Mouse (Mus musculus) liver, embryonic 14.5 days (tissue): ENCODE measurements at regions not wholly inside any gene's neighbourhood (a gene's known extent, or its start where the extent isn't known, plus 50 kb on each side); places are given as distances from the start of the nearest gene placed in this dataset.

Experiments used
- ATAC-seq: fragments of 200-750 bp; cut with Nextera tagmentation; 2 replicates; pipeline ENCODE4 v1.8.0; 2017; ENCODE audit warnings: moderate number of reproducible peaks, mild to moderate bottlenecking, moderate library complexity; ENCODE audit not compliant: insufficient read depth
- DNase-seq, 3 experiments: peaks; one replicate each; pipeline ENCODE4 v3.0.0-alpha.2; 2012 to 2013; ENCODE audit warnings: low read depth in 3 of 3, low spot score in 3 of 3
- H3K27ac ChIP-seq: fragments of 300-500 bp; sonication (generic); 2 replicates; pipeline ENCODE4 v1.5.1; 2014; ENCODE audit warnings: moderate library complexity, mild to moderate bottlenecking, control low read depth, inconsistent platforms
- H3K27me3 ChIP-seq: fragments of 300-500 bp; sonication (generic); 2 replicates; pipeline ENCODE4 v1.6.1; 2014; ENCODE audit warnings: mild to moderate bottlenecking, low read length, moderate library complexity; ENCODE audit not compliant: control insufficient read depth, insufficient read depth
- H3K36me3 ChIP-seq: fragments of 300-500 bp; sonication (generic); replicated peaks from 2 replicates; pipeline ENCODE4 v1.6.1; 2014; ENCODE audit warnings: low read depth; ENCODE audit not compliant: control insufficient read depth, insufficient read depth
- H3K4me1 ChIP-seq, 2 experiments: fragments of 200-500 bp in 1 of 2; fragments of 300-500 bp in 1 of 2; sonication (generic) in 1 of 2; replicated peaks; 2 replicates each; pipeline ENCODE4 v1.6.1; 2012 to 2014; ENCODE audit warnings: antibody characterized with exemption in 1 of 2, inconsistent platforms in 1 of 2, low read length in 1 of 2; ENCODE audit not compliant: control insufficient read depth in 2 of 2, insufficient read depth in 2 of 2
- H3K4me2 ChIP-seq: fragments of 300-500 bp; sonication (generic); 2 replicates; pipeline ENCODE4 v1.6.1; 2014; ENCODE audit warnings: low read depth, mild to moderate bottlenecking, control low read depth, moderate library complexity
- H3K4me3 ChIP-seq, 2 experiments: fragments of 200-500 bp in 1 of 2; fragments of 300-500 bp in 1 of 2; sonication (generic) in 1 of 2; 2 replicates each; pipeline ENCODE4 v1.5.1; 2012 to 2014; ENCODE audit warnings: low read depth in 2 of 2, low read length in 2 of 2, mild to moderate bottlenecking in 2 of 2, control low read depth in 1 of 2, inconsistent platforms in 1 of 2, moderate library complexity in 1 of 2; ENCODE audit not compliant: insufficient read depth in 1 of 2
- H3K9ac ChIP-seq: fragments of 300-500 bp; sonication (generic); replicated peaks from 2 replicates; pipeline ENCODE4 v1.6.1; 2014; ENCODE audit warnings: mild to moderate bottlenecking, control low read depth, moderate library complexity
- H3K9me3 ChIP-seq: fragments of 300-500 bp; sonication (generic); 2 replicates; pipeline ENCODE4 v1.6.1; 2016; ENCODE audit warnings: low read length, mixed read lengths; ENCODE audit not compliant: control insufficient read depth
- CTCF ChIP-seq: IDR thresholded peaks from 2 replicates; pipeline ENCODE4 v1.5.1; 2016; ENCODE audit warnings: antibody characterized with exemption, low read depth, control low read depth
- EP300 ChIP-seq: IDR thresholded peaks from 2 replicates; pipeline ENCODE4 v1.6.1; 2016; ENCODE audit warnings: antibody characterized with exemption, low read depth
- WGBS: fragments of 180-500 bp; shearing (Covaris S2); extraction: QIAGEN DNeasy Blood & Tissue Kit; methylation state at CpG from one replicate; pipeline ENCODE4 v1.1.7; 2014; ENCODE audit not compliant: insufficient replicate concordance; 5-methylcytosine and 5-hydroxymethylcytosine counted together

DNA sequence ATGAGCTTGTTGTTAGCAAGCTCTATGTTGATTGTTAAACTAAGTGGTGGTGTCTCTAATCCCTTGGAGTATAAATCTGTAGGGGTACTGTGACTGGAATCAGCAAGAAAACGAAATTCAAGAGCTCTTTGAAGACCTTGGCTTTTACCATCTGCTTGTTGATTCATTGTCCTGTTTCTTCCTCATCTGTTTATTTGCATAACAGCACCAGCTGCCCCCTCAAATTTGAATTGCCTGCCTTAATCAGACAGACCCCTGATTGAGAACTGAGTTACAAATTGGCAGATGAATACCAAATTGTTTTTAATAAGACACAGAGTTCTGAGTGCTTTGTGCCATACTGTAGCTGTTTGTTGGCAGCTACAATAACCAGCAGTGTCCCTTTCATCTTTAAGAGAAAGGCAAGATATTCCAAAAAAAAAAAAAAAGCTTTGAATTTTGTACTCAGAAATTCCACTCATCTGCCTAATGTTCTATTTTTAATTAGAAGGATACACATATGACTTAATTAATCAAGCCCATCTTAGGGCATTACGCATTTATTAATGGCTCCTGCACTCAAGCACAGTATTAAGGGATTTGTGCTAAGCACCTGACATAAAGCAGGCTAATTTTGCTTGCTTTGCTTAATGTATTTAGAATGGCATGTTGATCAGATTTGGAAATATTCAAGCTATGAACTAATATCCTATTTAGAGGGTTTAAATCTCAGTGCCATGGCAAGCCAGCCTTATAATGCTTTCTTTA is 175.6 kb upstream of the Gm11232 start:
- H3K4me1 ChIP-seq = no peaks in the 10 kb centered on the region
- TF ChIP-seq CTCF (no peak), EP300 (no peak)

DNA sequence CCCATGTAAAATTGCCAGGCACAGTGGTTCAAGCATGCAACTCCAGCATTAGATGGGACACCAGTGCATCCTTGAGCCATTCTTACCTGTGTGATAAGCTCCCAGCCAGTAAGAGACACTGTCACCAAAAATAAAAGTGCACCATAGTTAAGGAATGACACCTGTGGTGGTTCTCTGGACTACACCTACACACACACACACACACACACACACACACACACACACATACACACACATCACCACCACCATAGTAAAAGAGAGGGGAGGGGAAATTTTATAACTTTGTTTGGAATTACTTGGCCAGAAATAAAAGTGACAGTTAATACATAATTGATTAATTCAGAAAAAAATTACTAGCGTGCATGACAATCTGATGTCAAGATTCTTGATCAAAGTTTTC is 175.1 kb upstream of the Gm11232 start:
- 59% methylated on average over 1 of the region's 1 CpGs for WGBS
- Histone ChIP-seq H3K4me1 (no peaks in the 10 kb centered on the region), H3K9me3 (no peaks in the 10 kb centered on the region), H3K27ac (no peak overlapping the region), H3K9ac (no peak overlapping the region), H3K36me3 (no peaks in the 10 kb centered on the region), H3K27me3 (no peaks in the 10 kb centered on the region), H3K4me3 (no peak overlapping the region), H3K4me2 (no peak overlapping the region)
- no peak for TF ChIP-seq EP300
- TF ChIP-seq CTCF = no peak
- ATAC-seq (no peak), DNase-seq (no peak)

More for the DNA sequence above, 175.6 kb upstream of the Gm11232 start:
- no peak for DNase-seq
- H3K27ac ChIP-seq = no peak overlapping the region
- 34% methylated on average over 2 of the region's 2 CpGs for WGBS
- H3K36me3 ChIP-seq = no peaks in the 10 kb centered on the region
- no peaks in the 10 kb centered on the region for H3K27me3 ChIP-seq
- H3K9me3 ChIP-seq = no peaks in the 10 kb centered on the region
- H3K4me2 ChIP-seq = no peak overlapping the region
- no peak overlapping the region for H3K9ac ChIP-seq
- ATAC-seq = no peak
- no peak overlapping the region for H3K4me3 ChIP-seq

DNA sequence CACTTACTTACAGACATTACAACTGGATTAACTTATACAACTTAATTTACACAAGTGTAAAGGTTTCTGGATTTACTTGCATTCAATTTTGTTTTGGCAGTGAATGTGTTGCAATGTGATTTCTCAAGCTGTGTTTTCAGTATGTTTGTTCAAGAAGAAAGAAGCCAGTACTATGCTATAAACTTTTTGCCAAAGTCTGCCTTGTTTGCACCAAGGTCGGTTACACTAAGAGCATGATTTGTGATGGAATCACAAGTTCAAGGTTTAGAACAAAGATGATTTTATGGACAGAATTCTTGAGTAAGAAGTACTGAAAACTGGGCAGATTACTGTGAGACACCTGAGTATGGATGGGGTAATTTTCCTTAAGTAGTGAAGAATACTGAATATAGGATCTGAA is 153.8 kb upstream of the Gm11232 start:
- Histone ChIP-seq H3K27me3 (no peaks in the 10 kb centered on the region), H3K9me3 (no peaks in the 10 kb centered on the region), H3K36me3 (no peaks in the 10 kb centered on the region), H3K4me3 (no peak overlapping the region), H3K4me2 (no peak overlapping the region), H3K27ac (no peak overlapping the region), H3K9ac (no peak overlapping the region), H3K4me1 (no peaks in the 10 kb centered on the region)
- WGBS = 47% methylated on average over 1 of the region's 1 CpGs
- ATAC-seq (no peak), DNase-seq (no peak)
- TF ChIP-seq CTCF = no peak
- TF ChIP-seq EP300 = no peak

DNA sequence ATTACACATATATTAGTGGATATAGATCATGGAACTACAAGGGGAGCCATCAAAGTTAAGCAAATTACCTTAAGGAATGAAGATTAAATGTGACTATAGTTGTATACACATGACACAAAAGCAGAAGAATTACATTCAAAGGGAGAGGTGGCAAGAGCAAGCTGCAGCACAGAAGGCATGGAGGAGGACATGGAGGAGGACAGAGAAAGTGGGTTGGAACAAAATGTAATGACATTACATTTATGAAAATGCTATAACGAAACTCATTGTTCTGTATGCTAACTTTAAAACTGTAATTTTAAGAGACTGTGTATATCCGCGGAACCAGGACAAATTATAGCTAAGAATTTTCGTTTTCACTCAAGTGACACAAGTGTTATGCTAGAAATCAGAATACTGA is 117.9 kb upstream of the Gm11232 start:
- DNase-seq (no peak), ATAC-seq (no peak)
- H3K9me3 ChIP-seq = no peaks in the 10 kb centered on the region
- no peaks in the 10 kb centered on the region for H3K27me3 ChIP-seq
- TF ChIP-seq CTCF (no peak), EP300 (no peak)
- no peaks in the 10 kb centered on the region for H3K36me3 ChIP-seq
- H3K9ac ChIP-seq = no peak overlapping the region
- H3K4me3 ChIP-seq = no peak overlapping the region
- H3K4me2 ChIP-seq = no peak overlapping the region
- H3K4me1 ChIP-seq = no peaks in the 10 kb centered on the region
- 63% methylated on average over 4 of the region's 4 CpGs for WGBS
- no peak overlapping the region for H3K27ac ChIP-seq

DNA sequence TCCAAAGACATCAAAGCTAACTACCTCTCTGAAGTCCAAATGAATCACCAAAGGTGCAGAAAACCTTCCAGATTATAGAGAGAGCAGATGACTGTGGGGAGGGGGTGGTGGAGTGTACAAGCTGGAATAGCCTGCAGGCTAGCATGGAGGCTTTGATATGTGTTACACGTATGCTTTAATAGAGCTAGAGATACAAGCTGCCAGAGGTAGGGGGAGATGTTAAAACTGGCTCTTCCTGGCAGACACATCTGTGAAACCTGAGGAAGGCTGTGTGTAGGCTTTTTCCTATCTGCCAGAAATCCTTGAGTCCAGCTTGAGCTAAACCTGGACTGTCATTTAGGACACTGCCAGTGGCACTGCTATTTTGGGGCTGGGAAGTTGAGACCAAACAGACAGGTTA is 109.2 kb upstream of the Gm11232 start:
- 81% methylated on average over 1 of the region's 1 CpGs for WGBS
- TF ChIP-seq EP300 = no peak
- no peak for TF ChIP-seq CTCF
- ATAC-seq (no peak), DNase-seq (no peak)
- no peak overlapping the region for H3K4me2 ChIP-seq
- H3K4me1 ChIP-seq = no peaks in the 10 kb centered on the region
- no peaks in the 10 kb centered on the region for H3K9me3 ChIP-seq
- H3K9ac ChIP-seq = no peak overlapping the region
- H3K4me3 ChIP-seq = no peak overlapping the region
- no peak overlapping the region for H3K27ac ChIP-seq
- no peaks in the 10 kb centered on the region for H3K27me3 ChIP-seq
- no peaks in the 10 kb centered on the region for H3K36me3 ChIP-seq
